Comparison of ENCODE assay signal across 7 mouse cellular contexts in genomic region chr1:191125811-191126638, GRCm38 (mm10). TPM values are rescaled to one million over a fixed set of nuclear protein-coding genes. Genes with fewer than 3 reads are reported as not detected.
DNase-seq lines count a peak whose midpoint lies in the region; ATAC-seq lines count a peak whose summit lies in the region.

No protein-coding gene starts in this region.

- DNase-seq in Muller cell, postnatal 12 days (ENCODE audit: inconsistent ontology term): peak; percentile 68
- peak; percentile 34 for DNase-seq in c-Kit-positive CD71-positive TER-119-negative erythroid progenitor cells, embryonic 14.5 days (ENCODE audit: low read depth)
- DNase-seq in limb, embryonic 10.5 days (ENCODE audit: low spot score): peak; percentile 86
- peak; percentile 78 for DNase-seq in midbrain, embryonic 10.5 days (ENCODE audit: low spot score)
- DNase-seq in spleen, adult 12 weeks (ENCODE audit: low spot score): peak; percentile 56

- H3K27me3 ChIP-seq in forebrain, embryonic 16.5 days (replicated peaks; ENCODE audit: control insufficient read depth, insufficient read depth, low read length): no peaks in the 10 kb centered on the region
- peaks cover 18% of the 10 kb centered on the region for H3K27me3 ChIP-seq in limb, embryonic 10.5 days (ENCODE audit: low read depth, poor library complexity, severe bottlenecking)
- H3K27me3 ChIP-seq in midbrain, embryonic 10.5 days (ENCODE audit: low read depth, poor library complexity, severe bottlenecking): peaks cover 25% of the 10 kb centered on the region

- peak overlapping the region; percentile 28 for H3K4me3 ChIP-seq in forebrain, embryonic 16.5 days (replicated peaks; ENCODE audit: low read length)
- peak overlapping the region; percentile 44 for H3K4me3 ChIP-seq in limb, embryonic 10.5 days
- H3K4me3 ChIP-seq in midbrain, embryonic 10.5 days: peak overlapping the region; percentile 47

- H3K4me1 ChIP-seq in forebrain, embryonic 16.5 days (replicated peaks; ENCODE audit: control insufficient read depth, insufficient read depth, low read length): 0 out of 2 replicates have a peak, but pooled peaks cover 4% of the 10 kb centered on the region
- peaks cover 6% of the 10 kb centered on the region; the same call in 1 of the 2 replicates for H3K4me1 ChIP-seq in limb, embryonic 10.5 days
- peaks cover 16% of the 10 kb centered on the region for H3K4me1 ChIP-seq in midbrain, embryonic 10.5 days

- H3K9ac ChIP-seq in forebrain, embryonic 16.5 days (replicated peaks; ENCODE audit: low read depth, low read length): 0 out of 2 replicates have a peak overlapping the region, but pooled peaks have one; percentile 35

- no peak overlapping the region for H3K27ac ChIP-seq in forebrain, embryonic 16.5 days (ENCODE audit: low read length)
- 0 out of 2 replicates have a peak overlapping the region, but pooled peaks have one; percentile 20 for H3K27ac ChIP-seq in limb, embryonic 10.5 days
- H3K27ac ChIP-seq in midbrain, embryonic 10.5 days (replicated peaks): peak overlapping the region; percentile 24; the same call in 1 of the 2 replicates

- 18% methylated on average over 38 of the region's 38 CpGs for WGBS in forebrain, embryonic 16.5 days
- 15% methylated on average over 38 of the region's 38 CpGs for WGBS in limb, embryonic 10.5 days
- WGBS in midbrain, embryonic 10.5 days: 19% methylated on average over 38 of the region's 38 CpGs

- H3K9me3 ChIP-seq in forebrain, embryonic 16.5 days (ENCODE audit: control insufficient read depth, low read length): 0 out of 2 replicates have a peak, but pooled peaks cover 3% of the 10 kb centered on the region
- H3K9me3 ChIP-seq in limb, embryonic 10.5 days (replicated peaks): 0 out of 2 replicates have a peak, but pooled peaks cover 4% of the 10 kb centered on the region
- peaks cover 13% of the 10 kb centered on the region for H3K9me3 ChIP-seq in midbrain, embryonic 10.5 days (replicated peaks)

- peak; percentile 65 for ATAC-seq in forebrain, embryonic 16.5 days
- ATAC-seq in hematopoietic stem cell, adult 5-6 weeks (replicated peaks in 1 of 2; ENCODE audit: insufficient read depth in 1 of 2, low FRiP score in 2 of 2, low TSS enrichment in 1 of 2, low read depth in 1 of 2, poor library complexity in 2 of 2, severe bottlenecking in 2 of 2): peak; percentile 94 to 96

- no peaks in the 10 kb centered on the region for H3K36me3 ChIP-seq in forebrain, embryonic 16.5 days (ENCODE audit: control insufficient read depth, insufficient read depth)
- no peaks in the 10 kb centered on the region for H3K36me3 ChIP-seq in limb, embryonic 10.5 days
- no peaks in the 10 kb centered on the region for H3K36me3 ChIP-seq in midbrain, embryonic 10.5 days

- peak overlapping the region; percentile 44 for H3K4me2 ChIP-seq in forebrain, embryonic 16.5 days (ENCODE audit: low read length)

RNA-seq across cellular contexts. Expression of gene Batf3, which starts 28.4 kb away (rescaled TPM):
- polyA plus RNA-seq in forebrain, embryonic 16.5 days (2015; fragmentation: Nextera tagmentation; extraction: Ambion mirVana): 0.75 and 2.0 TPM in 2 replicates
- 1.1 TPM in 1 of 2 replicates, not detected in the other for total RNA-seq in hematopoietic stem cell, adult 5-6 weeks (2017)
- 8.1 and 11.1 TPM in 2 replicates for polyA plus RNA-seq in limb, embryonic 10.5 days (2016; fragmentation: Nextera tagmentation; extraction: Ambion mirVana)
- 3.7 and 4.1 TPM in 2 replicates for polyA plus RNA-seq in midbrain, embryonic 10.5 days (2016; fragmentation: Nextera tagmentation; extraction: Ambion mirVana)

RNA-seq across cellular contexts. Expression of gene Fam71a, which starts 38.6 kb away (rescaled TPM):
- polyA plus RNA-seq in forebrain, embryonic 16.5 days (2015; fragmentation: Nextera tagmentation; extraction: Ambion mirVana): not detected in 2 replicates
- total RNA-seq in hematopoietic stem cell, adult 5-6 weeks (2017): 0.69 and 2.3 TPM in 2 replicates
- polyA plus RNA-seq in limb, embryonic 10.5 days (2016; fragmentation: Nextera tagmentation; extraction: Ambion mirVana): not detected in 2 replicates
- not detected in 2 replicates for polyA plus RNA-seq in midbrain, embryonic 10.5 days (2016; fragmentation: Nextera tagmentation; extraction: Ambion mirVana)

Comparison
In these comparisons a context has a peak if more than half of its experiments do, and no peak if none do; other contexts are left out.
1. DNase-seq: peak in every context shown above with its lines; median percentile 86 in limb, embryonic 10.5 days; 78 in midbrain, embryonic 10.5 days; 68 in Muller cell, postnatal 12 days; 56 in spleen, adult 12 weeks; 34 in c-Kit-positive CD71-positive TER-119-negative erythroid progenitor cells, embryonic 14.5 days.